Mouse (Mus musculus) heart, adult 2 months (tissue): ENCODE results near the gene St3gal5.

Experiments used
- CTCF ChIP-seq: fragments of 200-600 bp; IDR thresholded peaks from 2 replicates; pipeline ENCODE4 v1.8.1; 2022; ENCODE audit warnings: antibody characterized with exemption, mild to moderate bottlenecking, moderate library complexity
- POLR2A ChIP-seq: fragments of 200-500 bp; IDR thresholded peaks from 2 replicates; pipeline ENCODE4 v1.6.1; 2011; ENCODE audit warnings: mild to moderate bottlenecking, low read depth, low read length, control low read depth; ENCODE audit not compliant: insufficient read depth

GRCm38 (mm10) chr6:72130056-72130455 is 32.7 kb downstream of the St3gal5 start:
- TF ChIP-seq POLR2A = no peak
- TF ChIP-seq CTCF = no peak
